Mouse (Mus musculus) thymus, adult 18-20 months (tissue): ENCODE results near the gene Fam69b.
A peak's percentile ranks its signal among the peaks of the same experiment; 100 is the strongest.
"Not testable (repeated sequence)": the region's sequence is repeated elsewhere in the genome, so short reads cannot be mapped to it uniquely, and the experiment has no call there.

Experiments used
- DNase-seq, 2 experiments: peaks; one replicate each; pipeline ENCODE4 v3.0.0; 2022; ENCODE audit warnings: mixed read lengths in 2 of 2

Fam69b gene

DNA sequence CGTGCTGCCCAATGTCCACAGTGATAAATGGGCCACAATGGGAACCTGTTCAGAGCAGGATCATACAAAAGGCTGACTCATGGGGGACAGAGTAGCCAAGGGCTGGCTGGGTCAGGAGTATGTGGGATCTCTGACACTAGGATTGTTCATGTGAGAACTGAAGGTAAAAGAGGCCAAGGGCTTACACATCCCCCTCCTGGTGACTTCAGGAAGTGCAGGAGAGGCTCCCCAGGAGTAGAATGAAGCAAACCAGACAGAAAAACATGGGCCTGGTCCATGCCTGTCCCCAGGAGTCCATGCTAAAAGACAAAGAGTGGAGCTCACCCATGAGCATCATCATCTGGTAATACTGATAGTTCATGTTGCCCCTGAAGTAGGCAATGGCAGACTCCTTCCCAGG is 35.3 kb downstream of the Fam69b start:
- DNase-seq, result not testable (repeated sequence)

DNA sequence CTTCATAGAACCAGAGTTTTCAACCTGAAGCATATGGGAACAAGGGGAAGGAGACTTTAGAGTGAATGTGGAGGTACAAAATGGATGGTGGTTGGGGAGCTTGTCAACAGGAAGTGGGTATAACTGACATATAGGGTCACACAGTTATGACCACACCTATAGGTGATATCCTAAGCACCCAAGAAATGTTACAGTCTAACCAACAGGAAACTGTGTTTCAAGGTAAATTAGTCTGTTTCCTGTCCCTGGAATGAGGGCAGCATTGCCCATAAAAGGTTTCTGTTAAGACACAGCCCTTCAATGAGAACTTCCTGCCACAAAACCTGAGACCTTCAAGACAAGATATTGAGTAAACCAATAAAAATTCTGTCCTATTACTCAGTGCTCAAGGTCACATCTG is 40.5 kb downstream of the Fam69b start:
- DNase-seq, result peak in 1 of 2 experiments; percentile 17

DNA sequence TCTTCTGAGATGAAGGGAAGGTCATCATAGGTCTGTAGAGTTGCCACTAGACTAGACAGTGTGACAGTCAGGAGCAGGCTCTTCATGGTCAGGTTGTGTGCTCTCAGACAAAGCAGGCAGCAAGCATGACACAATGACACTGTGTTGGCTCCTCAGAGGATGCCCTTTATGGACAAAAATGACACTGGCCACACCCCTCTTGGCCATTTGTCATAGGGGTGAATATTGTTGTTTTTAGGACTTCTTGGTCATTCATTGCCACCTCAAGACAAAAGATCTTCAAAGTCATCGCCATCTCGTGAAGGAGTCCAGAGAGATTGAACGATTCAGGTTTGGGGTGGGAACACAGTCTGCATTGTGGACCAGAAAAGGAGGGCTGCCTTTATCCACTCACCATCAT is 42.9 kb downstream of the Fam69b start, which contains the start of gene Lcn4:
TSS of gene Lcn4 (minus strand) at position 101 of the 400 bp plus-strand sequence.
- no peak for DNase-seq
